Mouse (Mus musculus) CH12.LX (cell line): ENCODE data around the gene BC030867. TPM values are rescaled to one million over a fixed set of nuclear protein-coding genes. Genes with fewer than 3 reads are reported as not detected.

Source experiments
- DNase-seq: peaks from one replicate; pipeline ENCODE4 v3.0.0-alpha.2; 2013; ENCODE audit errors: extremely low read depth
- H3K27ac ChIP-seq: 2 replicates; pipeline ENCODE4 v1.5.1; 2012; ENCODE audit warnings: low read depth, mild to moderate bottlenecking, control low read depth, moderate library complexity; ENCODE audit not compliant: insufficient read depth
- H3K27me3 ChIP-seq: replicated peaks from 2 replicates; pipeline ENCODE3; 2012; ENCODE audit warnings: inconsistent platforms
- H3K36me3 ChIP-seq, 2 experiments: replicated peaks in 1 of 2; 2 replicates each; pipeline versions ENCODE3 to v1.6.1; 2012; ENCODE audit warnings: inconsistent platforms in 1 of 2, low read length in 1 of 2, mild to moderate bottlenecking in 1 of 2, mixed read lengths in 1 of 2, moderate library complexity in 1 of 2; ENCODE audit not compliant: control insufficient read depth in 1 of 2, insufficient read depth in 1 of 2
- H3K4me1 ChIP-seq, 2 experiments: 2 replicates each; pipeline ENCODE4 v1.6.1; 2012; ENCODE audit warnings: inconsistent platforms in 1 of 2, moderate library complexity in 1 of 2; ENCODE audit not compliant: insufficient read depth in 2 of 2, control insufficient read depth in 1 of 2
- H3K4me2 ChIP-seq: 2 replicates; pipeline ENCODE4 v1.6.1; 2012; ENCODE audit warnings: low read depth, mild to moderate bottlenecking, control low read depth; ENCODE audit not compliant: poor library complexity, insufficient read depth, severe bottlenecking
- H3K4me3 ChIP-seq, 3 experiments: fragments of 150-350 bp in 1 of 3; sonication (generic) in 1 of 3; replicated peaks in 1 of 3; 2 replicates each; pipeline versions ENCODE3 to v1.5.1; 2011 to 2012; ENCODE audit warnings: low read depth in 2 of 3, low read length in 2 of 3, mild to moderate bottlenecking in 2 of 3, moderate library complexity in 2 of 3, control low read depth in 1 of 3, improper control_type of control experiment in 1 of 3, inconsistent platforms in 1 of 3, mixed read lengths in 1 of 3; ENCODE audit not compliant: poor library complexity in 1 of 3
- H3K79me2 ChIP-seq: replicated peaks from 2 replicates; pipeline ENCODE4 v1.6.1; 2012; ENCODE audit warnings: mild to moderate bottlenecking, moderate library complexity; ENCODE audit not compliant: control insufficient read depth, poor library complexity, insufficient read depth, severe bottlenecking; ENCODE audit errors: extremely low read depth
- H3K9ac ChIP-seq: 2 replicates; pipeline ENCODE4 v1.6.1; 2012; ENCODE audit warnings: low read depth, mild to moderate bottlenecking, control low read depth, moderate library complexity; ENCODE audit not compliant: insufficient read depth
- H3K9me3 ChIP-seq: replicated peaks from 2 replicates; pipeline ENCODE3; 2012; ENCODE audit warnings: low read length, inconsistent platforms, mixed read lengths
- BHLHE40 ChIP-seq: IDR thresholded peaks from 2 replicates; pipeline ENCODE4 v1.6.1; 2011; ENCODE audit warnings: mild to moderate bottlenecking, low read depth, low read length, improper control_type of control experiment
- CHD1 ChIP-seq: IDR thresholded peaks from 2 replicates; pipeline ENCODE4 v1.6.1; 2012; ENCODE audit warnings: low read depth, low read length, improper control_type of control experiment, inconsistent platforms
- CHD2 ChIP-seq: IDR thresholded peaks from 2 replicates; pipeline ENCODE4 v1.6.1; 2011; ENCODE audit warnings: low read length, improper control_type of control experiment
- CTCF ChIP-seq, 2 experiments: IDR thresholded peaks in 1 of 2; conservative IDR thresholded peaks in 1 of 2; 2 replicates each; pipeline ENCODE4 v1.5.1; 2011 to 2012; ENCODE audit warnings: low read depth in 2 of 2, low read length in 2 of 2, improper control_type of control experiment in 1 of 2, inconsistent platforms in 1 of 2, mild to moderate bottlenecking in 1 of 2, moderate library complexity in 1 of 2
- ELF1 ChIP-seq: IDR thresholded peaks from 2 replicates; pipeline ENCODE4 v1.6.1; 2014; ENCODE audit warnings: low read depth, mild to moderate bottlenecking, inconsistent platforms, low read length, improper control_type of control experiment
- EP300 ChIP-seq: IDR thresholded peaks from 2 replicates; pipeline ENCODE4 v1.6.1; 2011; ENCODE audit warnings: low read length, improper control_type of control experiment
- ETS1 ChIP-seq: conservative IDR thresholded peaks from 2 replicates; pipeline ENCODE4 v1.6.1; 2012; ENCODE audit warnings: low read depth, mild to moderate bottlenecking, inconsistent platforms, low read length, improper control_type of control experiment, moderate library complexity
- GABPA ChIP-seq: IDR thresholded peaks from 2 replicates; pipeline ENCODE4 v1.6.1; 2012; ENCODE audit warnings: low read depth, low read length, improper control_type of control experiment, inconsistent platforms; ENCODE audit not compliant: insufficient replicate concordance
- HCFC1 ChIP-seq: IDR thresholded peaks from 2 replicates; pipeline ENCODE4 v1.6.1; 2012; ENCODE audit warnings: low read depth, mild to moderate bottlenecking, inconsistent platforms, low read length, improper control_type of control experiment
- IRF4 ChIP-seq: IDR thresholded peaks from 2 replicates; pipeline ENCODE4 v1.6.1; 2014; ENCODE audit warnings: low read depth, mild to moderate bottlenecking, inconsistent platforms, low read length, improper control_type of control experiment
- JUND ChIP-seq: conservative IDR thresholded peaks from 2 replicates; pipeline ENCODE4 v1.6.1; 2011; ENCODE audit warnings: low read depth, low read length, improper control_type of control experiment
- KAT2A ChIP-seq: IDR thresholded peaks from 2 replicates; pipeline ENCODE4 v1.6.1; 2012; ENCODE audit warnings: low read length, improper control_type of control experiment, inconsistent platforms; ENCODE audit not compliant: insufficient replicate concordance
- MAFK ChIP-seq: IDR thresholded peaks from 2 replicates; pipeline ENCODE4 v1.6.1; 2011; ENCODE audit warnings: low read length, improper control_type of control experiment; ENCODE audit not compliant: insufficient replicate concordance
- MAX ChIP-seq: IDR thresholded peaks from 2 replicates; pipeline ENCODE4 v1.6.1; 2011; ENCODE audit warnings: low read length, improper control_type of control experiment
- MAZ ChIP-seq: IDR thresholded peaks from 2 replicates; pipeline ENCODE4 v1.6.1; 2012; ENCODE audit warnings: low read depth, mild to moderate bottlenecking, inconsistent platforms, low read length, improper control_type of control experiment, moderate library complexity
- MEF2A ChIP-seq: IDR thresholded peaks from 2 replicates; pipeline ENCODE4 v1.6.1; 2014; ENCODE audit warnings: low read depth, mild to moderate bottlenecking, inconsistent platforms, low read length, improper control_type of control experiment, borderline replicate concordance
- MXI1 ChIP-seq: IDR thresholded peaks from 2 replicates; pipeline ENCODE4 v1.6.1; 2011; ENCODE audit warnings: mild to moderate bottlenecking, low read depth, low read length, improper control_type of control experiment
- MYC ChIP-seq: IDR thresholded peaks from 2 replicates; pipeline ENCODE4 v1.6.1; 2011; ENCODE audit warnings: low read depth, mild to moderate bottlenecking, improper control_type of control experiment, low read length
- NELFE ChIP-seq: IDR thresholded peaks from 2 replicates; pipeline ENCODE4 v1.6.1; 2011; ENCODE audit warnings: low read depth, low read length, improper control_type of control experiment
- NRF1 ChIP-seq: IDR thresholded peaks from 2 replicates; pipeline ENCODE4 v1.6.1; 2014; ENCODE audit warnings: low read depth, mild to moderate bottlenecking, inconsistent platforms, low read length, improper control_type of control experiment, moderate library complexity
- PAX5 ChIP-seq: IDR thresholded peaks from 2 replicates; pipeline ENCODE4 v1.6.1; 2012; ENCODE audit warnings: low read length, inconsistent platforms, mixed read lengths
- POLR2A ChIP-seq: IDR thresholded peaks from 2 replicates; pipeline ENCODE4 v1.6.1; 2011; ENCODE audit warnings: low read depth, mild to moderate bottlenecking, improper control_type of control experiment, low read length
- POLR2AphosphoS2 ChIP-seq: IDR thresholded peaks from 2 replicates; pipeline ENCODE4 v1.6.1; 2011; ENCODE audit warnings: low read depth, low read length, improper control_type of control experiment
- RAD21 ChIP-seq: IDR thresholded peaks from 2 replicates; pipeline ENCODE4 v1.6.1; 2011; ENCODE audit warnings: low read depth, mild to moderate bottlenecking, low read length, improper control_type of control experiment, moderate library complexity
- RCOR1 ChIP-seq: conservative IDR thresholded peaks from 2 replicates; pipeline ENCODE4 v1.6.1; 2012; ENCODE audit warnings: low read depth, mild to moderate bottlenecking, inconsistent platforms, low read length, improper control_type of control experiment
- SIN3A ChIP-seq: IDR thresholded peaks from 2 replicates; pipeline ENCODE4 v1.6.1; 2012; ENCODE audit warnings: low read length, improper control_type of control experiment, inconsistent platforms
- SMC3 ChIP-seq: IDR thresholded peaks from 2 replicates; pipeline ENCODE4 v1.6.1; 2011; ENCODE audit warnings: low read depth, low read length, improper control_type of control experiment
- TBP ChIP-seq: conservative IDR thresholded peaks from 2 replicates; pipeline ENCODE4 v1.6.1; 2011; ENCODE audit warnings: low read depth, low read length, improper control_type of control experiment
- UBTF ChIP-seq: IDR thresholded peaks from 2 replicates; pipeline ENCODE4 v1.6.1; 2012; ENCODE audit warnings: low read depth, mild to moderate bottlenecking, inconsistent platforms, low read length, improper control_type of control experiment, moderate library complexity
- USF1 ChIP-seq: IDR thresholded peaks from 2 replicates; pipeline ENCODE4 v1.6.1; 2014; ENCODE audit warnings: low read depth, mild to moderate bottlenecking, inconsistent platforms, low read length, improper control_type of control experiment
- USF2 ChIP-seq: conservative IDR thresholded peaks from 2 replicates; pipeline ENCODE4 v1.6.1; 2011; ENCODE audit warnings: low read depth, low read length, improper control_type of control experiment
- ZC3H11A ChIP-seq: IDR thresholded peaks from 2 replicates; pipeline ENCODE4 v1.6.1; 2012; ENCODE audit warnings: low read depth, mild to moderate bottlenecking, inconsistent platforms, low read length, improper control_type of control experiment
- ZKSCAN1 ChIP-seq: IDR thresholded peaks from 2 replicates; pipeline ENCODE4 v1.6.1; 2012; ENCODE audit warnings: low read depth, inconsistent platforms, low read length, improper control_type of control experiment, borderline replicate concordance
- ZMIZ1 ChIP-seq: IDR thresholded peaks from 2 replicates; pipeline ENCODE4 v1.6.1; 2012; ENCODE audit warnings: low read depth, mild to moderate bottlenecking, inconsistent platforms, low read length, improper control_type of control experiment
- ZNF384 ChIP-seq: IDR thresholded peaks from 2 replicates; pipeline ENCODE4 v1.6.1; 2012; ENCODE audit warnings: low read depth, low read length, improper control_type of control experiment, inconsistent platforms
- dilution Hi-C: fragments of 300-500 bp; cut with MboI; formaldehyde crosslinking; loops from 2 replicates; pipeline ENCODE4 v1.14.3; 2020; ENCODE audit warnings: low sequenced_read_pairs; ENCODE audit not compliant: extremely low pct_unique_long_range_greater_than_20kb, extremely low pct_ligation_motif_present
- in situ Hi-C: fragments of 300-500 bp; cut with MboI; formaldehyde crosslinking; loops from 3 replicates; pipeline ENCODE4 v1.14.3; 2019; ENCODE audit warnings: low sequenced_read_pairs, low pct_ligation_motif_present, low pct_unique_long_range_greater_than_20kb, mixed read lengths
- polyA plus RNA-seq: library from polyadenylated mRNA; unstranded; fragments of >175 nt; gene quantifications from 2 replicates; pipeline ENCODE4 v1.2.1, GENCODE M21; 2012; ENCODE audit warnings: low read depth; ENCODE audit not compliant: insufficient read length
- total RNA-seq, 2 experiments: library from RNA; depleted of rRNA; stranded (reverse); fragments of 300-350 nt in 1 of 2; fragments of >200 nt in 1 of 2; gene quantifications; 2 replicates each; pipeline ENCODE4 v1.2.3; 2012 to 2014

Gene BC030867
- total and polyA plus RNA-seq, 3 experiments, result 11.4 to 34.0 (median 26.2) TPM

GRCm38 (mm10) chr11:102297577-102298556, 49.2 kb downstream of the BC030867 start (continued):
- TF ChIP-seq GABPA (no peak), BHLHE40 (peak; percentile 7; the same call in 1 of the 2 replicates), SIN3A (peak; percentile 84), POLR2A (peak; percentile 34; the same call in 1 of the 2 replicates), HCFC1 (peak; percentile 53)

GRCm38 (mm10) chr11:102299839-102300238, 51.2 kb downstream of the BC030867 start:
- peak; percentile 87 for DNase-seq
- peaks cover 5 to 28% of the 10 kb centered on the region in 2 experiments; a peak in 3 of 4 replicates for H3K4me1 ChIP-seq
- dilution Hi-C loops, result loop anchor here (25.0 kb wide), 1 partner anchor 112 kb away; the partner anchor contains the start of gene Slc25a39
- no peak overlapping the region for H3K27ac ChIP-seq
- peaks cover 9% of the 10 kb centered on the region for H3K79me2 ChIP-seq
- H3K9me3 ChIP-seq, result peaks cover 2% of the 10 kb centered on the region
- no peak overlapping the region for H3K4me3 ChIP-seq
- H3K9ac ChIP-seq, result no peak overlapping the region
- H3K27me3 ChIP-seq, result no peaks in the 10 kb centered on the region
- H3K4me2 ChIP-seq, result no peak overlapping the region
- H3K36me3 ChIP-seq, result peaks cover 0 to 9% of the 10 kb centered on the region in 2 experiments
- in situ Hi-C loops, result loop anchor here (5.0 kb wide), 1 partner anchor 132 kb away; the partner anchor contains the start of gene Grn
- TF ChIP-seq SMC3 (peak; percentile 66), CHD1 (no peak), ZNF384 (peak; percentile 97), CHD2 (no peak), MEF2A (no peak), EP300 (no peak), ZKSCAN1 (no peak), ZMIZ1 (no peak), MXI1 (no peak), USF2 (no peak), CTCF (conservative IDR thresholded peaks at IDR 0.05 in 1 of 2, IDR thresholded peaks at IDR 0.05 in 1 of 2; ENCODE audit: low read depth in 2 of 2, low read length in 2 of 2) (peak; percentile 76 to 78), MYC (0 out of 2 replicates have a peak, but pooled peaks have one; percentile 32), KAT2A (no peak), IRF4 (no peak), GABPA (no peak), NELFE (no peak), USF1 (no peak), RAD21 (peak; percentile 66), NRF1 (no peak), ETS1 (no peak), MAFK (no peak), BHLHE40 (no peak), RCOR1 (no peak), POLR2AphosphoS2 (no peak), PAX5 (no peak), POLR2A (no peak), UBTF (no peak), MAZ (no peak), ELF1 (no peak), TBP (no peak), SIN3A (no peak), ZC3H11A (no peak), JUND (no peak), HCFC1 (no peak), MAX (peak; percentile 48; the same call in 1 of the 2 replicates)
